Mouse (Mus musculus) monocyte, adult 5-6 weeks (primary cell): Measurements from ENCODE around the gene Nqo2. TPM values are rescaled to one million over a fixed set of nuclear protein-coding genes. Genes with fewer than 3 reads are reported as not detected.

Experiments used
- total RNA-seq: library from RNA; stranded (forward); fragments of 200-1000, 200-491, 200-594 nt; gene quantifications from 3 replicates; pipeline ENCODE4 v1.2.3, GENCODE M21; 2017

Nqo2 gene
- total RNA-seq, 1 experiment from 2014 or later, result 30.4 TPM

Other genes with a start within 250 kb of the Nqo2 start
- not detected in 3 replicates for gene Serpinb6e, start 121.3 kb upstream of the Nqo2 start, total RNA-seq
- gene Serpinb6c, start 59.0 kb upstream of the Nqo2 start, total RNA-seq, result not detected in 3 replicates
- gene Ripk1, start 37.7 kb downstream of the Nqo2 start, total RNA-seq, result 90.4 to 122 TPM (median 115 TPM) in 3 replicates
- 73.1 to 121 TPM (median 104 TPM) in 3 replicates for gene Serpinb6a, start 38.1 kb downstream of the Nqo2 start, total RNA-seq
- 3.4 to 10.3 TPM (median 10.2 TPM) in 3 replicates for gene Bphl, start 72.9 kb downstream of the Nqo2 start, total RNA-seq
- 29.8 to 47.6 TPM (median 39.0 TPM) in 3 replicates for gene Tubb2a, start 113.3 kb downstream of the Nqo2 start, total RNA-seq
- gene Tubb2b, start 165.8 kb downstream of the Nqo2 start, total RNA-seq, result 5.1 to 7.5 TPM (median 5.7 TPM) in 3 replicates
- gene Psmg4, start 198.3 kb downstream of the Nqo2 start, total RNA-seq, result 59.4 to 101 TPM (median 76.2 TPM) in 3 replicates